Mouse (Mus musculus) neural tube, embryonic 13.5 days (tissue): ENCODE measurements around the gene Prkg1. TPM values are rescaled to one million over a fixed set of nuclear protein-coding genes. Genes with fewer than 3 reads are reported as not detected.

Experiments used
- ATAC-seq: fragments of 200-750 bp; cut with Nextera tagmentation; 2 replicates; pipeline ENCODE4 v1.8.0; 2017; ENCODE audit warnings: low read depth, mild to moderate bottlenecking, moderate TSS enrichment, moderate library complexity
- H3K27ac ChIP-seq: fragments of 300-500 bp; sonication (generic); replicated peaks from 2 replicates; pipeline ENCODE4 v1.5.1; 2015; ENCODE audit warnings: moderate library complexity, mild to moderate bottlenecking, inconsistent platforms
- H3K27me3 ChIP-seq: fragments of 300-500 bp; sonication (generic); 2 replicates; pipeline ENCODE4 v1.6.1; 2015; ENCODE audit warnings: mild to moderate bottlenecking, inconsistent platforms
- H3K36me3 ChIP-seq: fragments of 300-500 bp; sonication (generic); 2 replicates; pipeline ENCODE4 v1.6.1; 2015; ENCODE audit warnings: mild to moderate bottlenecking, inconsistent platforms
- H3K4me1 ChIP-seq: fragments of 300-500 bp; sonication (generic); replicated peaks from 2 replicates; pipeline ENCODE4 v1.6.1; 2015; ENCODE audit warnings: inconsistent platforms
- H3K4me2 ChIP-seq: fragments of 300-500 bp; sonication (generic); 2 replicates; pipeline ENCODE4 v1.6.1; 2015; ENCODE audit warnings: inconsistent platforms, mild to moderate bottlenecking, moderate library complexity
- H3K4me3 ChIP-seq: fragments of 300-500 bp; sonication (generic); 2 replicates; pipeline ENCODE4 v1.5.1; 2015; ENCODE audit warnings: mild to moderate bottlenecking, inconsistent platforms
- H3K9ac ChIP-seq: fragments of 300-500 bp; sonication (generic); 2 replicates; pipeline ENCODE4 v1.6.1; 2015; ENCODE audit warnings: moderate library complexity, mild to moderate bottlenecking, inconsistent platforms
- H3K9me3 ChIP-seq: fragments of 300-500 bp; sonication (generic); 2 replicates; pipeline ENCODE4 v1.6.1; 2016; ENCODE audit warnings: inconsistent platforms
- WGBS: fragments of 180-500 bp; shearing (Covaris S2); methylation state at CpG from one replicate; pipeline ENCODE4 v1.1.7; 2015; 5-methylcytosine and 5-hydroxymethylcytosine counted together
- polyA plus RNA-seq: library from polyadenylated mRNA; unstranded; fragments of >200 nt; fragmentation: Nextera tagmentation; extraction: Ambion mirVana; gene quantifications from 2 replicates; pipeline ENCODE4 v1.2.1, GENCODE M21; 2015

The Prkg1 gene
- polyA plus RNA-seq, 1 experiment from 2014 or later = 9.2 TPM

DNA sequence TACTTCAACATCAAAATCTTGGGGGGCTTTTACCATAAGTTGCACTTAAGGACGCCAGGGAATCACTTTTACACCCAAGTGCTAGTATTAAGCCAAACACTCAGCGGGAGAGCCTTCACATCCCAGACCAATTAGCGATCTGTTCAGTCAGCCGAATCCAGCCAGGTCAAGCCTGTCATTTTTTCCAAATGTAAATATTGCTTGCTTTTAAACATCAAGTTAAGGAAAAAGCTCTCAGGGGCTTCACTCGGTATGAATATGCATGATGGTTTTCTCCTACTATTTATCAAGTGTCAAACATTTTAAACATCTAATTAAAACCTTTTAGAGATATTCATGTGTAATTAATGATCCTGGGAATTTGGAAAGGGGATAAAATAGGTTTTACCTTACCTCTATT is 611.4 kb downstream of the Prkg1 start:
- 45% methylated on average over 5 of the region's 5 CpGs for WGBS
- Histone ChIP-seq H3K4me3 (no peak overlapping the region), H3K36me3 (no peaks in the 10 kb centered on the region), H3K27ac (no peak overlapping the region), H3K9ac (no peak overlapping the region), H3K27me3 (no peaks in the 10 kb centered on the region), H3K4me2 (no peak overlapping the region), H3K4me1 (no peaks in the 10 kb centered on the region; the same call in 1 of the 2 replicates), H3K9me3 (no peaks in the 10 kb centered on the region)
- ATAC-seq = no peak

DNA sequence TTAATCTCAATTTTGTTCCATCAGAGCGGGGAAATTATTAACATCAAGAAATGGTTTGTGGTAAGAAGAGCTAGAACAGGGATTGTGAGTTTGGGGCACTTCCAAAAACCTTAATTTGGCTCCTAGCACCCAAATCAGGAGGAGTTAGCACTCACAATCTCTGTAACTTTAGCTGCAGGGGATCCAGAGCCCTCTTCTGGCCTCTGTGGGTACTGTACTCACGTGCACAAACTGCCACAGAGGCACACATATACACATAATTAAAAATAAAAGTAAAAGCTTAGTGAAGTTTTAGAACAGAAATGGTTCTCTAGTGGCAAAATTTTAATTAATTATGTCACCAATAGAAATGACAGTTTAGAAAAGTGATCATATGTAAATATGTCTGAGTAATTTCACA is 614.9 kb downstream of the Prkg1 start:
- Histone ChIP-seq H3K4me3 (no peak overlapping the region), H3K4me2 (no peak overlapping the region), H3K27me3 (no peaks in the 10 kb centered on the region), H3K36me3 (no peaks in the 10 kb centered on the region), H3K9ac (no peak overlapping the region), H3K4me1 (no peaks in the 10 kb centered on the region; the same call in 1 of the 2 replicates), H3K27ac (no peak overlapping the region), H3K9me3 (no peaks in the 10 kb centered on the region)
- no peak for ATAC-seq
- WGBS = 92% methylated on average over 2 of the region's 2 CpGs

DNA sequence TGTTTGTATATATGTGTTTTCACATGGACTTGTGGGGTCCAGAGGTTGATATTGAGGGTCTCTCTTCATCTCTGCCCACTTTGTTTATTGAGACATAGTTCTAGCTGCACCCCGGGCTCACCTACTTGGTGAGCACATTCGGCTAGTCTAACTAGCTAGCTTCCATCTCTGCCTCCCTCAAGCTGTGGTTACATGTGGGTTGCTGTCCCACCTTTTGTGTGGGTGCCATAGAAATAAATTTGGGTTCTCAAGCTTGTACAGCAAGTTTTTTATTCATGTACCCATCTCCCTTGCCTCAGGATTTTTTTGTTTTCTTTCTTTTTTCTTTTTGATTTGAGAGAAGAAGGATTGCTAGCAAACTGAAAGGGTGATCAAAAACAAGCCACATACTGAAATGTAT is 617.4 kb downstream of the Prkg1 start:
- no peaks in the 10 kb centered on the region for H3K9me3 ChIP-seq
- 94% methylated on average over 2 of the region's 2 CpGs for WGBS
- no peak overlapping the region for H3K27ac ChIP-seq
- ATAC-seq = no peak
- no peaks in the 10 kb centered on the region for H3K27me3 ChIP-seq
- no peaks in the 10 kb centered on the region for H3K36me3 ChIP-seq
- H3K4me3 ChIP-seq = no peak overlapping the region
- no peaks in the 10 kb centered on the region for H3K4me1 ChIP-seq
- no peak overlapping the region for H3K9ac ChIP-seq
- no peak overlapping the region for H3K4me2 ChIP-seq

DNA sequence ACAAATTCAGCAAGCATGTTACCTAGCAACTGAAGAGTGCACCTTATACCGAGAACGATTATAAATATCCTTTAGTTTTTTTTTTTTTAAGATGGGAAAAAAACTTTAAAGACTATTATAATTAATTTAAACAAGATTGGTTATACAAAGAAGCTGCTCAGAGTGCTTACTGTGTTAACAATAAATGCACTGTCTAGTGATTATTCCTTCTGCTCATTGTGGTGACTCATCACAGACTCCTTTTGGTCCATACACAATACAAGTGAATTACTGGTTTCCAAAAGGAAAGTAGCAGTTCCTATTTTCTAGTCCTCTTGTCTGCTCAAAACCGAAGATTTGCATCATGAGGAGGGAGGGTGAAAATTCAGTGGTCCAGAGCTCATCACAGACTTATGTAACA is 618.7 kb downstream of the Prkg1 start:
- WGBS = 73% methylated on average over 3 of the region's 3 CpGs
- ATAC-seq = no peak
- H3K27ac ChIP-seq = no peak overlapping the region
- no peaks in the 10 kb centered on the region for H3K9me3 ChIP-seq
- H3K4me3 ChIP-seq = no peak overlapping the region
- no peaks in the 10 kb centered on the region for H3K36me3 ChIP-seq
- H3K9ac ChIP-seq = no peak overlapping the region
- no peaks in the 10 kb centered on the region for H3K27me3 ChIP-seq
- no peak overlapping the region for H3K4me2 ChIP-seq
- no peaks in the 10 kb centered on the region for H3K4me1 ChIP-seq

DNA sequence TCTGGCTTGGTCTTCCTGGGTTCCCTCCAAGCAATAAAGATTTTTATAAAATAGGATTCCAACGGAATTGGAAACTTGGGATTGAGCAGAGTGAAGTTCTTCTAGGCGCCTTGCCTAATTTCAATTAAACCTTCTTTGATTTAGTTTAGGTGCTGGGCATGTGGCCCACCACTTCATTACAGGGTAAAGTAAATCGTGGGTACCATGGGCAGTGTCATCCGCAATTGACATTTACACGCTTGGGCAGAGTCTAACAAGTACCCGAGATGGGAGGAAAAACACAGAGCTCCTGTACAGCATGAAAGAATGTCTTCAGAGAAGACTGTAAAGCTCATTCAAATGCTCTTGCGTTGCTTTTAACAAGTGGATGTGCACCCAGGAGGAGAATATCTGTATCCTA is 622.9 kb downstream of the Prkg1 start:
- no peaks in the 10 kb centered on the region for H3K4me1 ChIP-seq
- ATAC-seq = no peak

DNA sequence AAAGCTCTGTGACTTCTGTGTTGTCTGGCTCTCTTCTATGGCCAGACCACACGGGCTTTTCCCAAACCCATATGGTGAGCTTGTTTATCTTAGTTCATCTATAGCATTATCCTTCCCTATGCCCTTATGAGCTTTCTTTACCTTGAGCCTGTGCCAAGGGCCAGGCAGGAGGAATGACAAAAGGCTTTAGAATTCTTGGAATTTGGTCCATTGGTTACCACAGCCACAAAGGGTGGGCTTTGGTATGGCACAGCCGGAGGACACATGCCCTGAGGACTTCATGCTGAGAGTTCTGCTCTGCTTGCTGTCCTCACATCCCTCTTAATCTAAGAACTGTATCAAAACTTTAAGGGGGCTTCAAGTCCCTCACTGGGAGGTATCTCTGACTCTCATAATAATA is 628.5 kb downstream of the Prkg1 start:
- Histone ChIP-seq H3K27ac (no peak overlapping the region), H3K9me3 (no peaks in the 10 kb centered on the region), H3K4me2 (no peak overlapping the region), H3K27me3 (no peaks in the 10 kb centered on the region), H3K9ac (no peak overlapping the region), H3K4me1 (0 out of 2 replicates have a peak, but pooled peaks cover 7% of the 10 kb centered on the region), H3K4me3 (no peak overlapping the region), H3K36me3 (no peaks in the 10 kb centered on the region)
- 11% methylated on average over 2 of the region's 2 CpGs for whole genome bisulfite sequencing
- no peak for ATAC-seq

More for the DNA sequence above, 622.9 kb downstream of the Prkg1 start:
- H3K4me3 ChIP-seq = no peak overlapping the region
- 87% methylated on average over 7 of the region's 7 CpGs for WGBS
- H3K9me3 ChIP-seq = no peaks in the 10 kb centered on the region
- H3K9ac ChIP-seq = no peak overlapping the region
- no peak overlapping the region for H3K4me2 ChIP-seq
- H3K36me3 ChIP-seq = no peaks in the 10 kb centered on the region
- H3K27ac ChIP-seq = no peak overlapping the region
- H3K27me3 ChIP-seq = no peaks in the 10 kb centered on the region

DNA sequence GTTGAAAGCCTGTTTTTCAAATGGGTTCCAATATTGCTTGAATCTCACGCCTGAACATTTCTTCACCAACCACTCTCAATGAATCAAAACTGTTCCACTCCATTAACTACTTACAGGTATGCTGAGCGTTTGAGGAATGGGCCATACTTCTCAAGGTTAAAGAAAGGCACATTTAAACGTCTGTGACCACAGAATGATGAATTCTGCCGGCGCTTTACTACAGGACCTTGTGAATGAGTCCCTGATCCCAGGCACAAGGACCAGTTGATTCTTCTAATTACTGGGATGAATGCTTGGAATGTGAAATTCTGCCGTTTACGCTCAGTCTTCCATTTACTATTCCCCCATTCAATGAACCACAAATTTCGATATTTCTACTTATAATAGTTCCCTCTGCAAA is 632.2 kb downstream of the Prkg1 start:
- no peak overlapping the region for H3K4me2 ChIP-seq
- 69% methylated on average over 8 of the region's 8 CpGs for WGBS
- ATAC-seq = no peak
- no peak overlapping the region for H3K27ac ChIP-seq
- H3K27me3 ChIP-seq = no peaks in the 10 kb centered on the region
- H3K9ac ChIP-seq = no peak overlapping the region
- no peak overlapping the region for H3K4me3 ChIP-seq
- no peaks in the 10 kb centered on the region for H3K9me3 ChIP-seq
- H3K4me1 ChIP-seq = 0 out of 2 replicates have a peak, but pooled peaks cover 7% of the 10 kb centered on the region
- H3K36me3 ChIP-seq = no peaks in the 10 kb centered on the region

DNA sequence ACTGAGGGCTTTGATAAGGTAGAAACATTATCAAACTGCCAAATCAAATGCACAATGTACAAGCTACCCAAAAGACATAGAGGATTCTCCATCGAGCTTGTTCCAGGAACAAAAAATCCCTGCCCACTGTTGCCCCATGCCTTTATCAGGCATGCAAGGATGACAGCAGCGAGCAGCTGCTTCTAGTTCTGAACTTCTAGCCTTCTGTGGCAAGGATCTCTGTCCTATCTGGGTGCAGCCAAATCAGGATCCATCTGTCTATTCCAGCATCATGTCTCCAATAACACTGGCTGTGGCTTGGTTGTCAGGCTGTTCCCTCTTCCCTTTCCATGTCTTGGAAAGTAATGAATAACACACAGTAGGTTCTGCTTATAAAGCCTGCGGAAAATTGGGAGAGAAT is 640.2 kb downstream of the Prkg1 start:
- H3K9ac ChIP-seq = no peak overlapping the region
- WGBS = 82% methylated on average over 3 of the region's 3 CpGs
- H3K9me3 ChIP-seq = no peaks in the 10 kb centered on the region
- ATAC-seq = no peak
- H3K4me2 ChIP-seq = no peak overlapping the region
- H3K27ac ChIP-seq = no peak overlapping the region
- H3K4me3 ChIP-seq = no peak overlapping the region
- H3K27me3 ChIP-seq = no peaks in the 10 kb centered on the region
- no peaks in the 10 kb centered on the region for H3K36me3 ChIP-seq
- H3K4me1 ChIP-seq = no peaks in the 10 kb centered on the region

DNA sequence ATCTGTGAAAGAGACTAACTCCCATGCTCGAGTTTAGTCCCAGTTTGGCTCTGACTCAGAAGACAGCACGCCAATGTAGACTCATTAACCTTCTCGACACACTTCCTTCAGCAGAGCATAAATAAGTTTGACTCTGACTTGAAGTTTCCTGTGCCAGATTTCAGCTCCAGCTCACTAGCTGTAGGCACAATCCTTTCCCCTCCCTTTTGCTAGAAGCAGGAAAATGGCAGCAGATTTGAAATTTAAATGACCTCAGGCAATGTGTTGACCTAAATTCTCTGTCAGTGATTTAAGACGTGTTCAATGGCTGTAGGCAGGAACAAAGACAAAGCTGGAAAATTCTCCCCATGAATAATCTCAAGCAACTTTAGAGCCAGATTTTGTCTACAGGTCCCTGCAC is 650.1 kb downstream of the Prkg1 start:
- H3K27ac ChIP-seq = 0 out of 2 replicates have a peak overlapping the region, but pooled peaks have one; percentile 23
- WGBS = 14% methylated on average over 4 of the region's 4 CpGs
- H3K27me3 ChIP-seq = no peaks in the 10 kb centered on the region
- no peaks in the 10 kb centered on the region for H3K36me3 ChIP-seq
- peaks cover 10% of the 10 kb centered on the region for H3K4me1 ChIP-seq
- H3K9ac ChIP-seq = no peak overlapping the region
- no peak overlapping the region for H3K4me3 ChIP-seq
- no peaks in the 10 kb centered on the region for H3K9me3 ChIP-seq
- no peak overlapping the region for H3K4me2 ChIP-seq
- no peak for ATAC-seq

DNA sequence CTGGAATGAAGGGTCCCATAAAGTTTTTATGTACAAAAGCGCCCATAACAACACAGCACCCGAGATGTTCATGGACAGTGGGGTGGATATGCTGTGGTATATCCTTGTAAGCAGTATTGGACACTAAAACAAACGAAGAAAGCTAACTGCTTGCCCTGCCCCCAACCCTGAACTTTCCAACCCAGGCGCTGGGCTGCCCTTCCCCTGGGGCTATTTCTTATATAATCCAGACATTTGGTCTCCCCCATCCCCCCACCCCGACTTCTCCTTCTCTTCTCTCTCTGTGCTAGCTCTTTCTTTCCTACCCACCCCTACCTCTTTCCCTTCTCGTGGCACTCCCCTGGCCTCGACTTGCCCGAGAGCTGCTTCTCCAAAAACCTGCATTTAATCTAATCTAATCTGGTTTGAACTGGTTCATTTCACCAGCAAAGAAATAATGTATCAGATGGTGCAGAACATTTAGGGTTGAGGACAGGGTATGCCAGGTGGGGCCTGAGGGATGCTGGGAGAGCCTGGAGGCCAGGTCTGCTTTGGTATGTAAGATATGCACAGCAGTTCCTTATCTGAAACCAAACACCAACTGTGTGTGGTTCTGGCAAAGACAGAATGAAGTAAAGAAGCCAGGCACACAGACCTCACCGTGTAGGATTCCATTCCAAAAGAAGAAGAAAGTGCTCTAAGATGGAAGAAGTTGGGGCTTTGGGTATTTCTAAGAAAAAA is 657.8 kb downstream of the Prkg1 start:
- Histone ChIP-seq H3K27ac (no peak overlapping the region), H3K9ac (no peak overlapping the region), H3K4me2 (no peak overlapping the region), H3K36me3 (no peaks in the 10 kb centered on the region), H3K4me1 (0 out of 2 replicates have a peak, but pooled peaks cover 3% of the 10 kb centered on the region), H3K4me3 (no peak overlapping the region), H3K27me3 (no peaks in the 10 kb centered on the region), H3K9me3 (no peaks in the 10 kb centered on the region)
- no peak for ATAC-seq
- 41% methylated on average over 9 of the region's 9 CpGs for WGBS

DNA sequence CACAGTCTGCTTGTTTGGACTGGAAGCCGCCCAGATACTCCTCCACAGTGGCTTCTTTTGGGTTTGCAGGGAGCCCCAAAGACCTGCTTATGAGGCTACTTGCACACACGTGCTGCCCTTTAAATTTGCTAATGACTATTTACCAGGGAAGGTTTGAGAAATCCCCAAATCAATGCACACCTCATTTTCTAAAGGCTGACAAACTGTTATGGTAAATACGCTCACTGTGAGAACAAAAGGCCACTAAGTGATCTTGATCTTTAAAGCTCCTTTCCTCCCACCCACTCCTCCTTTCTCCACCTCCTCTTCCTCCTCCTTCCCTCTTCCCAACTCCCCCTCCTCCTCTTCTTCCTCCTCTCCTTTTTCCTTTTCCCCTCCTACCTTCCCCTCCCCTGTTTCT is 658.8 kb downstream of the Prkg1 start:
- no peak overlapping the region for H3K4me3 ChIP-seq
- no peak overlapping the region for H3K27ac ChIP-seq
- H3K4me2 ChIP-seq = no peak overlapping the region
- H3K4me1 ChIP-seq = 0 out of 2 replicates have a peak, but pooled peaks cover 3% of the 10 kb centered on the region
- no peak overlapping the region for H3K9ac ChIP-seq
- WGBS = 35% methylated on average over 3 of the region's 3 CpGs
- no peaks in the 10 kb centered on the region for H3K36me3 ChIP-seq
- ATAC-seq = no peak
- no peaks in the 10 kb centered on the region for H3K27me3 ChIP-seq
- H3K9me3 ChIP-seq = no peaks in the 10 kb centered on the region

DNA sequence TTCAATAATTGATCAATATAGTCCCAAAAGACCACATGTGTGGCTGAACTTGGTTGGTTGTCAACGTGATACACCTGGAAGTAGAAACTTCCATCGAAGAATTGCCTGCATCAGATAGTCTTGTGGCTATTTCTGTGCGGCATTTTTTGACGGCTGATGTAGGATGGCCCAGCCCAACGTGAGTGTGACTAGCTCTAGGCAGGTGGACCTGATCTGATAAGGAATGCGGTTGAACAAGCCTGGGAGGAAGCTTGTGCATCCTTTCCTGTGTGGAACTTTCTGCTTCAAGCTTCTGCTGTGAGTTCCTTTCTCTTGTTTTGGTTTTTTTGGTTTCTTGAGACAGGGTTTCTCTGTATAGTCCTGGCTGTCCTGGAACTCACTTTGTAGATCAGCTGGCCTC is 660.1 kb downstream of the Prkg1 start:
- no peaks in the 10 kb centered on the region for H3K9me3 ChIP-seq
- H3K4me2 ChIP-seq = no peak overlapping the region
- no peaks in the 10 kb centered on the region for H3K27me3 ChIP-seq
- 85% methylated on average over 6 of the region's 6 CpGs for WGBS
- ATAC-seq = no peak
- H3K9ac ChIP-seq = no peak overlapping the region
- no peak overlapping the region for H3K4me3 ChIP-seq
- H3K27ac ChIP-seq = no peak overlapping the region
- H3K36me3 ChIP-seq = no peaks in the 10 kb centered on the region
- 0 out of 2 replicates have a peak, but pooled peaks cover 3% of the 10 kb centered on the region for H3K4me1 ChIP-seq

DNA sequence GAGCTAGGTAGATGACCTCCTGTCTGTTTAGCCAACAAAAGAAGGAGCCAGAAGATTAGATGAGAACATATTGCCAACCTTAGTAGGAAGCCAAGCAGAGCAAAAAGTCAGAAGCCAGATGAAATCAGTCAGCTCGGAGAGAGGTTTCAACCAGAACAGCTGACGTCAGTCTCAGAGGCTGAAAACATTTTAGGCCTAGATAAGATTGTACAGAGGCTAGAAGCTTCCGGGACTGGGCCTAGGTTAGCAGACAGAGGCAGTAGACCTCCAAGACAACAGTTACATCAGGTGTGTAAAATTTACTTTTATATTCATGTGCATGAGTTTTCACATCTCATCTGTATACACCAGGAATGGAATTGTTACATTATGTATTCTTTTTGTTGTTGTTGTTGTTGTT is 665.5 kb downstream of the Prkg1 start:
- Histone ChIP-seq H3K36me3 (no peaks in the 10 kb centered on the region), H3K9ac (no peak overlapping the region), H3K27ac (no peak overlapping the region), H3K4me3 (no peak overlapping the region), H3K4me1 (no peaks in the 10 kb centered on the region), H3K27me3 (no peaks in the 10 kb centered on the region), H3K4me2 (no peak overlapping the region), H3K9me3 (no peaks in the 10 kb centered on the region)
- WGBS = 91% methylated on average over 3 of the region's 3 CpGs
- ATAC-seq = no peak
